8 mouse cellular contexts compared by ENCODE assay signal in genomic region chr12:100186376-100186775, GRCm38 (mm10). TPM values are rescaled to one million over a fixed set of nuclear protein-coding genes. Genes with fewer than 3 reads are reported as not detected.
DNase-seq lines count a peak whose midpoint lies in the region; ATAC-seq and TF ChIP-seq lines count a peak whose summit lies in the region.

No protein-coding gene starts in this region.

- under 1% methylated on average over 6 of the region's 6 CpGs for WGBS in forebrain, embryonic 14.5 days
- 2% methylated on average over 6 of the region's 6 CpGs for WGBS in midbrain, embryonic 16.5 days

- H3K4me1 ChIP-seq in forebrain, embryonic 14.5 days (ENCODE audit: control insufficient read depth, insufficient read depth, low read length), result peaks cover 5% of the 10 kb centered on the region; the same call in 1 of the 2 replicates
- peaks cover 17% of the 10 kb centered on the region for H3K4me1 ChIP-seq in midbrain, embryonic 16.5 days (ENCODE audit: control insufficient read depth, insufficient read depth, low read length)

- no peak for TF ChIP-seq CTCF in brain, embryonic 14.5 days (IDR thresholded peaks at IDR 0.05; ENCODE audit: borderline replicate concordance, extremely low read depth, insufficient read depth, insufficient read length)

- H3K4me2 ChIP-seq in forebrain, embryonic 14.5 days (ENCODE audit: low read length), result peak overlapping the region; percentile 85
- H3K4me2 ChIP-seq in midbrain, embryonic 16.5 days (ENCODE audit: low read length), result peak overlapping the region; percentile 80

- DNase-seq in kidney, adult 18-20 months, result peak; percentile 36
- no peak for DNase-seq in kidney, adult 8-10 months
- DNase-seq in brain, embryonic 14.5 days (ENCODE audit: low read depth), result peak; percentile 76
- DNase-seq in forebrain, embryonic 14.5 days (ENCODE audit: low spot score), result peak; percentile 70
- peak; percentile 42 to 57 for DNase-seq in kidney, postnatal 4 days
- no peak for DNase-seq in spleen, postnatal 10 days (ENCODE audit: low spot score in 2 of 2)

- H3K27ac ChIP-seq in forebrain, embryonic 14.5 days (ENCODE audit: low read depth, low read length), result peak overlapping the region; percentile 100
- H3K27ac ChIP-seq in midbrain, embryonic 16.5 days (ENCODE audit: low read length), result peak overlapping the region; percentile 100

- H3K9me3 ChIP-seq in forebrain, embryonic 14.5 days (replicated peaks; ENCODE audit: control insufficient read depth, low read length), result no peaks in the 10 kb centered on the region
- H3K9me3 ChIP-seq in midbrain, embryonic 16.5 days (replicated peaks; ENCODE audit: control insufficient read depth, low read length, poor library complexity, severe bottlenecking), result no peaks in the 10 kb centered on the region

- H3K36me3 ChIP-seq in forebrain, embryonic 14.5 days (ENCODE audit: control insufficient read depth, insufficient read depth, low read length), result no peaks in the 10 kb centered on the region
- H3K36me3 ChIP-seq in midbrain, embryonic 16.5 days (ENCODE audit: control insufficient read depth, insufficient read depth, low read length), result no peaks in the 10 kb centered on the region

- peak overlapping the region; percentile 64 for H3K4me3 ChIP-seq in forebrain, embryonic 14.5 days (ENCODE audit: low read depth, low read length)
- H3K4me3 ChIP-seq in midbrain, embryonic 16.5 days (ENCODE audit: low read depth, low read length), result peak overlapping the region; percentile 65

- no peak for ATAC-seq in forebrain, embryonic 14.5 days
- ATAC-seq in midbrain, embryonic 16.5 days, result no peak
- no peak for ATAC-seq in CD4-positive, CD25-positive, alpha-beta regulatory T cell, adult 4 months

- TF ChIP-seq POLR2A in brain, embryonic 14.5 days (IDR thresholded peaks at IDR 0.05; ENCODE audit: borderline replicate concordance, extremely low read depth, insufficient read depth, insufficient read length, poor library complexity, severe bottlenecking), result no peak

- H3K9ac ChIP-seq in forebrain, embryonic 14.5 days (ENCODE audit: low read length), result peak overlapping the region; percentile 92
- H3K9ac ChIP-seq in midbrain, embryonic 16.5 days (ENCODE audit: low read depth, low read length), result peak overlapping the region; percentile 88

- no peaks in the 10 kb centered on the region for H3K27me3 ChIP-seq in forebrain, embryonic 14.5 days (replicated peaks; ENCODE audit: control insufficient read depth, insufficient read depth, low read length)
- H3K27me3 ChIP-seq in midbrain, embryonic 16.5 days (ENCODE audit: control insufficient read depth, insufficient read depth, low read depth, low read length), result no peaks in the 10 kb centered on the region

RNA-seq across cellular contexts. Expression of gene Calm1, which starts 12.9 kb away (rescaled TPM):
- 545 and 624 TPM in 2 replicates for polyA plus RNA-seq in brain, embryonic 14.5 days (2012; rRNA removed)
- polyA plus RNA-seq in forebrain, embryonic 14.5 days (2014; fragmentation: Nextera tagmentation; extraction: Ambion mirVana), result 2,256 and 2,267 TPM in 2 replicates
- polyA plus RNA-seq in midbrain, embryonic 16.5 days (2015; fragmentation: Nextera tagmentation; extraction: Ambion mirVana), result 2,757 and 3,016 TPM in 2 replicates
- 1,000 to 10,000 TPM; 1,192 to 2,031 TPM for polyA plus RNA-seq in CD4-positive, CD25-positive, alpha-beta regulatory T cell, adult 4 months (2017; shearing (Covaris generic))

RNA-seq across cellular contexts. Expression of gene Nrde2, which starts 26.9 kb away (rescaled TPM):
- polyA plus RNA-seq in brain, embryonic 14.5 days (2012; rRNA removed), result 16.1 and 16.3 TPM in 2 replicates
- 12.5 and 13.1 TPM in 2 replicates for polyA plus RNA-seq in forebrain, embryonic 14.5 days (2014; fragmentation: Nextera tagmentation; extraction: Ambion mirVana)
- 11.7 and 12.7 TPM in 2 replicates for polyA plus RNA-seq in midbrain, embryonic 16.5 days (2015; fragmentation: Nextera tagmentation; extraction: Ambion mirVana)
- 10 to 100 TPM; 12.6 to 23.3 TPM for polyA plus RNA-seq in CD4-positive, CD25-positive, alpha-beta regulatory T cell, adult 4 months (2017; shearing (Covaris generic))

Comparison
In these comparisons a context has a peak if more than half of its experiments do, and no peak if none do; other contexts are left out.
1. DNase-seq: peak in kidney, adult 18-20 months (single experiment), brain, embryonic 14.5 days (single experiment), forebrain, embryonic 14.5 days (single experiment) and kidney, postnatal 4 days (2 of 2); none in kidney, adult 8-10 months (0 of 2) and spleen, postnatal 10 days (0 of 2).